Mouse (Mus musculus): ENCODE results near the gene Tbce.
A peak's percentile ranks its signal among the peaks of the same experiment; 100 is the strongest.
"Not testable (repeated sequence)": the region's sequence is repeated elsewhere in the genome, so short reads cannot be mapped to it uniquely, and the experiment has no call there.

Gene Tbce

DNA sequence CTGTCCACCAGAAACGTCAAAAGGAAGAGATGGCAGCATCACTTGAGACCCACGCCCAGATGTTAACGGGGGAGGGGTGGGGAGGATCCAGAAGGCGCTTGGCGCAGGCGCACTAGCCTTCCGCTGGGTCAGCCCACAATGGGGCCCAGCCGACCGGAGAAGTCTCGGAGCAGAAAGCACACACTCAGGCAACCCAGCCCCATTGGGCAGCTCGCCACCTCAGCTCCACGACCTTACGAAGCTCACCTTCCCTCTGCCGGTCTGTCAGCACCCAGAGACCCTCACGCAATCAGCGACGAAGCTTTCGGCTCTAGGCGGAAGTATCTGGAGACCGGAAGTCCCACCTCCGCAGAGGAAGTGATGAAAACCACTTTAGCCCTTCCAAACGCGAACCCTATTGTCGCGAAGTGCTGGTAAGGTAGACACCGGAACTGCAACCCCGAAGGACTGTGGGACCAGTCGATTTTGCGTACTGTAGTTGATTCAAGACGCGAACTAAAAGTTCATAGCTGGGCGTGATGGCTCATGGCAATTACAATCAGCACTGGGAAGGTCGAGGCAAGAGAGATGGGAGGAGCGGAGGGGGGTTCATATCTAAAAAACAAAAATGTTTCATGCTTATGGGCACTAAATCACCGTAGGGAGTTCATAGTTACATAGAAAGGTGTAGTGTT, at the start of gene Tbce:
Gene Tbce, minus strand, starts transcription at position 347 of the 674 bp plus-strand sequence.
- peak; percentile 94 to 95 for DNase-seq (ENCODE audit: low spot score in 2 of 2)

DNA sequence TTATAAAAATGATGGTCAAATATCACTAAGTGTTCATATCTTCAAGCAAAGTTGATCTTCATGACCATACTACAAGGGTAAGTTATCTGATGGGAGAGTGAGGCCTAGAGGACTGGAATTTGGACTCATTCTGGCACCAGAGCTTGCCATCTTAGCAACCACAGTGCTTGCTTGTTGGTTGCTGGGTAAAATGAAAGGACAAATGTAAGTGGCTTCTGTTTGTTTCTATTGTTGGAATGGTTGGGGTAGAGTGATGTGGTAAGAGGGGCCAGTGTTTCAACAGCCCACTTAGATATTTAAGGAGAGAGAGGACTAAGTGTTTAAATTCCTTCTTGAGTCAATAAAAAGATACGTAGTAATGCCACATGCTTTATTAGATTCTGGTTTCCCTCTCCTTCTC, 49.2 kb upstream of the Tbce start:
- DNase-seq (ENCODE audit: low spot score in 2 of 2), result no peak

- DNase-seq (ENCODE audit: low spot score in 2 of 2), result no peak
Measured at GRCm38 (mm10) chr13:14075326-14075725, 35.9 kb upstream of the Tbce start.

DNA sequence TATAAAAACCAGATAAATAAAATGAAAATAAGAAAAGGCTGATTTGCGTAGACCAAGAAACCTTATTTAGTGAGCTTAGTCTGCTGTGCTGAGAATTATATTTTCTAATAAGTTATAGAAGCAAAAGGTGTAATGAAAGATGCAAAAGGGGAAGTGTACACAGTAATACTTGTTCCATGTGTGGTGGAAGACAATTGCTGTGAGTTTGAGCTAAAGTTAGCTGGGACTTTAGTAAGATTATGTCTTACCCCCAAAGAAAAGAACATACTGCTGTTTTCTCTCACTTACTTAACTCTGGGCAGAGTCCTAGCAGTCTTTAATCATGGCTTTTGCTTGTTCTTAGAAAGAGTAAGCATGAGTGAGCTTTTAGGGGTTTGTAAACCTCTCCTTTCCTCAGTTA, 34.9 kb upstream of the Tbce start:
- no peak for DNase-seq (ENCODE audit: low spot score in 2 of 2)

DNA sequence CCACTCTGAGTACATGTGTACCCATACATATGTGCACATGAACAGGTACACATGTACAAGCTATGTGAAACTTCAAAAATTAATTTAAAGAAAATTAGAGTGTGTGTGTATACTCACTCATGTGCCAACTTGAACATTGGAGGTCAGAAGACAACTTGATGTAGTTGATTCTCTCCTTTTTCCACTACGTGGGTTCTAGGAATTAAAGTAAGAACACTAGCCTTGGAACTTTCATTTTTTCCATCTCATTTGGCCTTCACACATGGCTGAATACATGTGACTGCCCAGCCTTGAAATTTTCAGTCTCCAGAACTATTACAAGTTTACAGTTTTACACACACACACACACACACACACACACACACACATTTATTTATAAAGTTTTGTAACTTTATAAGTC, 29.9 kb upstream of the Tbce start:
- DNase-seq (ENCODE audit: low spot score in 2 of 2), result no peak

- no peak for DNase-seq (ENCODE audit: low spot score in 2 of 2)
Measured at GRCm38 (mm10) chr13:14068035-14068434, 28.6 kb upstream of the Tbce start.

DNA sequence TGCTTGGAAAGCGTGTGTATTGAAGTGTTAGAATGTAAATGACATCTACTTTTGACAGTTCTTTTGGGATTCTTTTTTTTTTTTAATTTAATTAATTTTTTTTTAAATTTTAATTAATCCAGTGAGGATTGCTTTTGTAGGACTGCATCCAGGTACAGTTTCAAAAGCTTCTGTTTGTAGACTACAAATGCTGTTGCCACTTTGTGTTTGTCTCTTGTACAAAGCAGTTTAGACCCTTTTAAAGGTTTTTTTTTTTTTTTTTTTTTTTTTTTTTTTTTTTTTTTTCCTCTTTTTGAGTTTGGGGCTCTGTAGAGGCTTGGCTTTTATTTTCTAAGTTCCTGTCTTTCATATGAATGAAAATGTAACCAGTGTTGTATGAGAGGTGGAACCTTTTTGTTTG, 26.3 kb upstream of the Tbce start:
- DNase-seq (ENCODE audit: low spot score in 2 of 2), result no peak

GRCm38 (mm10) chr13:14065028-14065380, 25.6 kb upstream of the Tbce start:
- DNase-seq (ENCODE audit: low spot score in 2 of 2), result no peak

- DNase-seq (ENCODE audit: low spot score in 2 of 2), result peak; percentile 11 to 17
Measured at GRCm38 (mm10) chr13:14064341-14065027, 25.0 kb upstream of the Tbce start.

DNA sequence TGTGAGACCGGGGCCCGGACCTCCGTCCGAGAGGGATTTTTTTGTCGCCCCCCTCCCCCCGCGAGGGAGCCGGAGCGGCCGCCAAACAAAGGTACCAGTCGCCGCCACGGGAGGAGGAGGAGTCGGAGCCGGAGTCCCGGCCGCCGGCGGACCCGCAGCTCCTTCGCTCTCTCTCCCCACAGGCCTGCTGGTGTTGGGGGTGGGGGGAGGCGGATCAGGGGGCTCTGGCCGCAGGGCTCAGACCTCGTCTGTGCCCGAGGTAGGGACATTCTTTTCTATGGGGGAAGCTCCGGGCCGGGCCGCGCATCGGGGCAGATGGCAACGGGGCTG, 24.5 kb upstream of the Tbce start:
- DNase-seq (ENCODE audit: low spot score in 2 of 2), result no peak

GRCm38 (mm10) chr13:14063013-14063941, 23.8 kb upstream of the Tbce start, which contains the start of the genes Arid4b and Ggps1:
Arid4b (plus strand) TSS chr13:14063232.
Ggps1 (minus strand) TSS chr13:14063488.
- peak; percentile 97 for DNase-seq (ENCODE audit: low spot score in 2 of 2)

GRCm38 (mm10) chr13:14062209-14063012, 23.0 kb upstream of the Tbce start:
- DNase-seq (ENCODE audit: low spot score in 2 of 2), result no peak

DNA sequence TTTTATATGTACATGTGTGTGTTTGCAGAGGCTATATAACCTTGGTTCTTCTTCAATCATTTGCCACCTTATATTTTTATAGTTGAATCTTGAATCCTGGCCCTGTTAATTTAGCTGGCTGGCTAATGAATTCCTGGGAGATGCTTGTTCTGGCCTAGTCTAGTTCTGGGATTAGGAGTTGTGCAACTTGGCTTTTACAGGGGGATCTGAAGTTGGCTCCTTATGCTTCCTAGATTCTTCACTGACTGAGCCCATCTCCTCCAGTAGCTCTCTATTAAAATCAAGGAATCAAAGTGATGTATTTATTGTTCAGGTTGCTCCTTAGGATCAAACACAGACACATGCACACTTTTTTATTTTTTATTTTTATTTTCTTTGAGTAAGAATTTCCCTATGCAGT, 20.1 kb upstream of the Tbce start:
- DNase-seq (ENCODE audit: low spot score in 2 of 2), result no peak

DNA sequence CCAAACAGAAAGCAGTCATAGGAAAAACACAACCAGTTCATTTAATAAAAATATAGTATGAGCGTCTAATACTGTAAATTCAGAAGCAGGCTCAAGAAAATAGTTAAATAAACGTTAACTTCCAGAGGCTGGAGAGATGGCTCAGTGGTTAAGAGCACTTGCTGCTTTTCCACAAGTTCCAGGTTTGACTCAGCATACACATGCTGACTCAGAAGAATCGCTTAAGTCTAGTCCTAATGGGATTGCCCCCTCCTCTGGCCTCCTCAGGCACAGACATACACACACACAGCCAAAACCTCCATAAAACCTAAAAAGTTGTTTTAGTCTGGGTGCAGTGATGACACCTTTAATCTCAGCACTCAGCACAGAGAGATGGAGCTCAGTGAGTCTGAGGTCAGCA, 17.4 kb upstream of the Tbce start:
- DNase-seq (ENCODE audit: low spot score in 2 of 2), result no peak

DNA sequence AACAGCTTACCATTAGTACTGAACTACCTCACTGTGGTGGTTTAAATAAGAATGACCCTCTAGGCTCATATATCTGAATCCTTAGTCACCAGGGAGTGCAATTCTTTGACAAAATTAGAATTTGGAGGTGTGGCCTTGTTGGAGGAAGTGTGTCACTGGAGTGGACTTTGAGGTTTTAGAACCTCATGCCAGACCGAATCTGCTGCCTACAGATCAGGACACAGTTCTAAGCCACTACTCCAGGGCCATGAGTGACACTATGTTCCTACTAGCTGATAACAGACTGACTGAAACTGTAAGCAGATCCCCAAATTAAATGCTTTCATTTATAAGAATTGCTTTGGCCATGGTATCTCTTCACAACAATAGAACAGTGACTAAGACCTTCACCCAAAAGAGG, 10.4 kb upstream of the Tbce start:
- DNase-seq (ENCODE audit: low spot score in 2 of 2), result no peak

DNA sequence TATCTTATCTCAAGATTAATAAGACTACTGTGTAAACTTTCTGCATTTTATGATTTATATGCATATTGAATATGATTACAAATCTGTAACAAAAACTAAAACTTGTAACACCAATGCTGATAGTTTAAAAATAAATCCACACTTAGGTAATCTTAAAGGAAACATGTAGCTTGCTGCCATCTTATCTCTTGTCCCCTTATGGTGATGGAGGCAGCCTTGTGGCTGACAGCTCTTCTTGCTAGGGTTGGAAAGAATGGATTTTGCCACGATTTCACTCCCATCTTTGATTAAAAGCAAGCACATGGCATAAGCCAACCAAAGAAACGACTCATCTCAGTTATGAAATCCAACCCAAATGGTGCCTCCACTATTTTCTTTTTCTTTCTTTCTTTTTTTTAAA, 5.1 kb upstream of the Tbce start:
- no peak for DNase-seq (ENCODE audit: low spot score in 2 of 2)

DNA sequence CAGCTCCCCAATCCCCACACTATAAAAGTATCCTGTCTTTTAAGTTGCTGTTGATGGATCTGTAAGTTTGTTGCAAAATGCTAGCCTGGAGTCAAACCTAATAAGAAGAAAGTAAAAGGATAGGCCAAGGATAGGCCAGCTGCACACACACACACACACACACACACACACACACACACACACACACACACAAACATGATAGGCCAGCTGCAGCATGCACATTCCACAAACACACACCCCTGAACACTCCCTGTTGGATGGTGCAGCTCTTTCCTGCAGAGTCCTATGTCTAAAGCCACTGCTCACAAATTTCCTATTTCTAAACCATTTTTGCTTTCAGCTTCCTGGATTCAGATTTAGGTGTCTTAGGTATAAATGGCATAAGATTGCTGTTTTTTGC, 4.4 kb upstream of the Tbce start:
- DNase-seq (ENCODE audit: low spot score in 2 of 2), result no peak

DNA sequence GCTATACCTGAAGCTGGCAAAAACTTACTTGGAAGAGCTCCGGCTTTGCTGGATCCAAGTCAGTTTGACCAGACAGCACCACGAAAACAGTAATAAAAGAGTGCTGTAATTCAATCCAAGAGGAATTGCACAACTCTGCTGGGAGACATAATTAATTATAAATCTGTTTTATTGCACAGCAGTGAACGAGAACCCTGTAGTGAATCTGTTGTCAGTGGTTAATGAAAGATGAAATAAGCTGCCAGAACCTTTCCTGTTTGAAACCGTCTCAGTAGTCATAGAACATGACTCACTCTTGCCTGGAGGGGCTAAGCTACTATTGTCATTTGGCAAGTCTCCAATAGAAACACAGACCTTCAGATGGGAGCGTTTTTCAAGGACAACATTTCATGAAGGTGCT, 748 bp upstream of the Tbce start:
- no peak for DNase-seq (ENCODE audit: low spot score in 2 of 2)

DNA sequence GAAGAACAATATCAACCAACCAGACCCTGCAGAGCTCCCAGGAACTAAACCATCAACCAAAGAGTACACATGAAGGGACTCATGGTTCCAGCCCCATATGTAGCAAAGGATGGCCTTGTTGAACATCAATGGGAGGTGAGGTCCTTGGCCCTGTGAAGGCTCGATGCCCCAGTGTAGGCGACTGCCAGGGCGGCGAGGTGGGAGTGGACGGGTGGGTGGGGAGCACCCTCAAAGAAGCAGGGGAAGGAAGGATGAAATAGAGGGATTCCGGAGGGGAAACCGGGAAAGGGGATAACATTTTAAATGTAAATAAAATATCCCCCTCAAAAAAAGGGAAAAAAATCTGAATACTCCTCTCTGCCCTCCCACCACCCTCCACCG, 537 bp downstream of the Tbce start:
- DNase-seq (ENCODE audit: low spot score in 2 of 2), result no peak

DNA sequence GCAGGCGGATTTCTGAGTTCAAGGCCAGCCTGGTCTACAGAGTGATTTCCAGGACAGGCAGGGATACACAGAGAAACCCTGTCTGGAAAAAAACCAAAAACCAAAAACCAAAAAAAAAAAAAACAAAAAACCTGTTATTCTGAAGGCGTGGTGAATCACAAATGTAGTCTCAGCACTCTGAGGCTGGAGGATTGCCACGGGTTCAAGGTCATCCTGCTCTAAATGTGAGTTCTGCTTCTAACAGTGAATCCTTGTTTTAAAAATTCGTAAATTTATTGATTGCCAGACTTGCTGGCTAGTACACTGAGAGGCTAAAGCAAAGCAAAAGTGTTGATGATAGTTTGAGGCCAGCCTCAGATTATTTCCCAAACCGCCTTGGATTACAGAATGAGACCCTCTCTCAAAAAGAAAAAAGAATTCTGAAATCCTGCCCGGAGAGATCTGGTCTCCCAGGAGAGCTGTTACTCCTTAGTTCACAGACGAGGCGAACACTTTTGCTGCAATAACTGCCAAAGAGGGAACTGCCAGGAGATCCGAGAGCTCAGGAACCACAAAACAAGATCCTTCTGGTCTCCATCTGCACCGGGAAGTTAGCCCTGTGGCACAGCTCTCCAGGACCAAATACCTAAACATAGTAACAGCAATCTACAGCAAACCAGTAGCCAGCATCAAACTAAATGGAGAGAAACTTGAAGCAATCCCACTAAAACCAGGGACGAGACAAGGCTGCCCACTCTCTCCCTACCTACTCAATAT, 3.4 kb downstream of the Tbce start:
- no peak for DNase-seq (ENCODE audit: low spot score in 2 of 2)

DNA sequence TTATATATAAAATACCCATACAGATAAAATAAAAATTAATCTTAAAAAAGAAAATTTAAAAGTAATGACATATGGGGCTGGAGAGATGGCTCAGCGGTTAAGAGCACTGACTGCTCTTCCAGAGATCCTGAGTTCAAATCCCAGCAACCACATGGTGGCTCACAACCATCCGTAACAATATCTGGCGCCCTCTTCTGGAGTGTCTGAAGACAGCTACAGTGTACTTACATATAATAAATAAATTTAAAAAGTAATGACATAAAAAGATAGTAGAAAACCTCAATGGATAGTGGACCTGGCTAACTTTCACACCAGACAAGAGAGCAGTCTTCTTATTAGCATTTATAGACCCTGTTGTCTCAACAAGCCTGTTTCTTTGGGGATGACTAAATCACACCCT, 4.1 kb downstream of the Tbce start:
- not testable (repeated sequence) for DNase-seq (ENCODE audit: low spot score in 2 of 2)

Data from frontal cortex, postnatal 36 days (tissue).